Mouse (Mus musculus) cerebellum, postnatal 36 days (tissue): ENCODE measurements around the gene Lrp1.

ENCODE experiments used
- DNase-seq, 2 experiments: peaks; one replicate each; pipeline ENCODE4 v3.0.0; 2021 to 2022; ENCODE audit warnings: mixed read lengths in 2 of 2

Gene Lrp1

DNA sequence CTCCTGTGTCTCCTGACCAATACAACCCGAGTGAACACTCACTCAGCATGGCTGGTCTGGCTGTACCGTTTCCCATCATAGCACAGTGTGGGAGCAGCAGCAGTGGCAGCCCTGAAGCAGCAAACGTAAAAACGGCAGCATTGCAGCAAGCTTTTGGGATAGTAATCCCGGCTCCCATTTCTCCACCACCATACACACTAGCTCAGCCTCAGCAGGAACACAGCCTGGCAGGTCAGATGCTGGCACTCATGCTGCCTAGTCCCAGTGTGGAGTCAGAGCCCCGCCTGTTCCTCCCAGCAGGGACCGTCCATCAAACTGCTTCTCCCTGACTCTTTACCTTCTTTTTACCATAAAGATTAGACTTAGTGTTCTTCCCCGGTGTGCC is 129.8 kb downstream of the Lrp1 start:
- DNase-seq = peak in 1 of 2 experiments; percentile 45

DNA sequence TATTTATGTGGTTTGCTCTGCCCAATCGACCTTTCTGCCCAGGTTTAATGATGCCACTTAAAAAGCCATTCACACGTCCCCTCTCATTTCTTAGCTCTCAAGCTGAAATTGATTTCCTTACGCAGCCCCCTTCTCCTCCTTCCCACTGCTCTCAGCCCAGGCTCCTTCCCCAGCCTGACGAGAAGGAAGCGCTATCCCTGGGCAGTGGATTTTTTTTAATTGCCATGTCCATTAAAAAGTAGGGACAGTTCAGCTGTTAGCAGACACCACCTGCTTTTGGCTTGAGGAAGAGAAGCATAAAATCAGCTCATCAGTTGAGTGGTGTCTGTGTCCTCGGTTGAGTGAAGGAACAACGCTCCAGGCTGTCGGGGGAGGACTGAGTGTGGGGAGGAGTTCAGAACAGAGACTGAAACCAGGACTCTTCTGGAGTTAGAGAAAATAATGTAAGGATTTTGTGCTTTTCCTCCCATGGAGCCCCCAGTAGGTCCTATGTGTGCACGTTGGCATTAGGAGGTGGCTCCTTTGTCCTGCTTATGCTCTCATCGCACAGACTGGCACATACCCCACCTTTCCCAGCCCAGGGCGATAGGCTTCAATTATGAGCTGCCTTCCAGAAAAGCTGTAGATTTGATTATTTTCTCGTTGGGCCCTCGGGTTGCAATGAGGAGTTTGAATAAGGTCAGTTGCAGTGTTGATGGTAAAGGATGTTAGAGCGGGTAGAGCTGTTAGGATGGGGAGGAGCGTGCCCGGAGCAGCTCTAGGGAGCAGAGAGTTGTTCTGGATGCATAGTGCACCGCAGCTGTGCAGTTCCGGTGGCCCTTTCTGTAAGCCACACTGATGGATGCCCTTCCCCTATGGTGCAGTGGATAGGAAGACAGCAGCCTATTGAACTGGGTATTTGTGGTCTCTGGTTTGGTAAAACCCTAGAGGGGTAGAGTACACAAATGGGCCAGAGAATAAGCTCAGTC is 130.5 kb downstream of the Lrp1 start:
- DNase-seq = no peak

DNA sequence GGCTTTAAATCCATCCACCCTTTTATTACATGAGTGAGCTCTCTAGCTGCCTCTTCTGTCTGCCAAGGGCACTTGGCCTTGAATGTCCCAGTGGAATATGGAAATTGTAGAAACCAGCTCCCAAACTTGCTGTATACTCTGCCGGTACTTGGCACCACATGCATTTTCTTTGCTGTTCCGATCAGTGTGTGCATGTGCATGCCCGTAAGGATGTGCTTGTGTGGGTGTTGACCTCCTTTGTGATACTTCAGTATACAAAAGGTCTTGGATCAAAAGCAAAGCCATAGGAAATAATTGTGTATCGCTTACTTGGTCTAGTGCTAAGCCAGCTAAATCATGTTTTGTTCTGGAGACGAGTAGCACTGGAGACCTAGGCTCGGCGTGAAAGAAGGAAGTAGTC is 132.1 kb downstream of the Lrp1 start:
- no peak for DNase-seq
